Mouse (Mus musculus) liver, embryonic 14.5 days (tissue): ENCODE data around the gene Disp1. TPM values are rescaled to one million over a fixed set of nuclear protein-coding genes. Genes with fewer than 3 reads are reported as not detected.

Experiments
- ATAC-seq: fragments of 200-750 bp; cut with Nextera tagmentation; 2 replicates; pipeline ENCODE4 v1.8.0; 2017; ENCODE audit warnings: moderate number of reproducible peaks, mild to moderate bottlenecking, moderate library complexity; ENCODE audit not compliant: insufficient read depth
- DNase-seq, 3 experiments: peaks; one replicate each; pipeline ENCODE4 v3.0.0-alpha.2; 2012 to 2013; ENCODE audit warnings: low read depth in 3 of 3, low spot score in 3 of 3
- H3K27ac ChIP-seq: fragments of 300-500 bp; sonication (generic); 2 replicates; pipeline ENCODE4 v1.5.1; 2014; ENCODE audit warnings: moderate library complexity, mild to moderate bottlenecking, control low read depth, inconsistent platforms
- H3K27me3 ChIP-seq: fragments of 300-500 bp; sonication (generic); 2 replicates; pipeline ENCODE4 v1.6.1; 2014; ENCODE audit warnings: mild to moderate bottlenecking, low read length, moderate library complexity; ENCODE audit not compliant: control insufficient read depth, insufficient read depth
- H3K36me3 ChIP-seq: fragments of 300-500 bp; sonication (generic); replicated peaks from 2 replicates; pipeline ENCODE4 v1.6.1; 2014; ENCODE audit warnings: low read depth; ENCODE audit not compliant: control insufficient read depth, insufficient read depth
- H3K4me1 ChIP-seq, 2 experiments: fragments of 200-500 bp in 1 of 2; fragments of 300-500 bp in 1 of 2; sonication (generic) in 1 of 2; replicated peaks; 2 replicates each; pipeline ENCODE4 v1.6.1; 2012 to 2014; ENCODE audit warnings: antibody characterized with exemption in 1 of 2, inconsistent platforms in 1 of 2, low read length in 1 of 2; ENCODE audit not compliant: control insufficient read depth in 2 of 2, insufficient read depth in 2 of 2
- H3K4me2 ChIP-seq: fragments of 300-500 bp; sonication (generic); 2 replicates; pipeline ENCODE4 v1.6.1; 2014; ENCODE audit warnings: low read depth, mild to moderate bottlenecking, control low read depth, moderate library complexity
- H3K4me3 ChIP-seq, 2 experiments: fragments of 200-500 bp in 1 of 2; fragments of 300-500 bp in 1 of 2; sonication (generic) in 1 of 2; 2 replicates each; pipeline ENCODE4 v1.5.1; 2012 to 2014; ENCODE audit warnings: low read depth in 2 of 2, low read length in 2 of 2, mild to moderate bottlenecking in 2 of 2, control low read depth in 1 of 2, inconsistent platforms in 1 of 2, moderate library complexity in 1 of 2; ENCODE audit not compliant: insufficient read depth in 1 of 2
- H3K9ac ChIP-seq: fragments of 300-500 bp; sonication (generic); replicated peaks from 2 replicates; pipeline ENCODE4 v1.6.1; 2014; ENCODE audit warnings: mild to moderate bottlenecking, control low read depth, moderate library complexity
- H3K9me3 ChIP-seq: fragments of 300-500 bp; sonication (generic); 2 replicates; pipeline ENCODE4 v1.6.1; 2016; ENCODE audit warnings: low read length, mixed read lengths; ENCODE audit not compliant: control insufficient read depth
- CTCF ChIP-seq: IDR thresholded peaks from 2 replicates; pipeline ENCODE4 v1.5.1; 2016; ENCODE audit warnings: antibody characterized with exemption, low read depth, control low read depth
- EP300 ChIP-seq: IDR thresholded peaks from 2 replicates; pipeline ENCODE4 v1.6.1; 2016; ENCODE audit warnings: antibody characterized with exemption, low read depth
- WGBS: fragments of 180-500 bp; shearing (Covaris S2); extraction: QIAGEN DNeasy Blood & Tissue Kit; methylation state at CpG from one replicate; pipeline ENCODE4 v1.1.7; 2014; ENCODE audit not compliant: insufficient replicate concordance; 5-methylcytosine and 5-hydroxymethylcytosine counted together
- polyA plus RNA-seq, 2 experiments: library from polyadenylated mRNA; depleted of rRNA in 1 of 2; stranded (reverse) in 1 of 2; unstranded in 1 of 2; fragments of >200 nt; fragmentation: Nextera tagmentation in 1 of 2; extraction: Ambion mirVana in 1 of 2; gene quantifications; 2 replicates each; pipeline versions ENCODE4 v1.2.1 to v1.2.3; 2012 to 2014

The Disp1 gene
- polyA plus RNA-seq, 2 experiments = 2.0 to 2.4 TPM

DNA sequence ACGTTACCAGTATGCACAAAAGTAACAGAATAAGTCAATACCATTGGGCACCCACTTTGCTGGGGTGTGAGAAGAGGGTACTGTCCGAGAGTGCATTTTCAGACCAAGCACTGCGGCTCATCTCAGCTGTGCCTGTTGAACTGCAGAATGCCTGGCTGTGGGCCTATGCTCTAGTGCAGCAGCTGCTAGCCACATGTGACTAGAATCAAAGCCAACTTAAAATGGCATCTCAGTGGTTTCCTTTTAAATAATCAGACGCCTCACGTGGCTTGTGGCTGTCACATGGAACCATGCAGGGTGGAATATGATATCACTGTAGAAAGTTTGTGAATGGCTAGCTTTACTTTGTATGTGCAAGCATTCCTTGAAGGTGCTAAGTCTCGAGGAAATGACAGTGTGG lies 172.0 kb downstream of the Disp1 start:
- Histone ChIP-seq H3K9me3 (no peaks in the 10 kb centered on the region), H3K4me3 (no peak overlapping the region), H3K36me3 (no peaks in the 10 kb centered on the region), H3K4me1 (no peaks in the 10 kb centered on the region), H3K4me2 (no peak overlapping the region), H3K9ac (no peak overlapping the region), H3K27me3 (no peaks in the 10 kb centered on the region), H3K27ac (no peak overlapping the region)
- WGBS = 70% methylated on average over 6 of the region's 6 CpGs
- no peak for DNase-seq
- no peak for TF ChIP-seq CTCF
- TF ChIP-seq EP300 = no peak
- ATAC-seq = no peak

- Histone ChIP-seq H3K4me1 (no peaks in the 10 kb centered on the region), H3K27me3 (no peaks in the 10 kb centered on the region), H3K27ac (no peak overlapping the region), H3K4me2 (no peak overlapping the region), H3K36me3 (no peaks in the 10 kb centered on the region), H3K9ac (no peak overlapping the region), H3K4me3 (no peak overlapping the region), H3K9me3 (no peaks in the 10 kb centered on the region)
- TF ChIP-seq CTCF = no peak
- TF ChIP-seq EP300 = no peak
- ATAC-seq (no peak), DNase-seq (no peak)
- 58% methylated on average over 5 of the region's 5 CpGs for WGBS
Measured at GRCm38 (mm10) chr1:183047913-183048523, 173.3 kb downstream of the Disp1 start.

DNA sequence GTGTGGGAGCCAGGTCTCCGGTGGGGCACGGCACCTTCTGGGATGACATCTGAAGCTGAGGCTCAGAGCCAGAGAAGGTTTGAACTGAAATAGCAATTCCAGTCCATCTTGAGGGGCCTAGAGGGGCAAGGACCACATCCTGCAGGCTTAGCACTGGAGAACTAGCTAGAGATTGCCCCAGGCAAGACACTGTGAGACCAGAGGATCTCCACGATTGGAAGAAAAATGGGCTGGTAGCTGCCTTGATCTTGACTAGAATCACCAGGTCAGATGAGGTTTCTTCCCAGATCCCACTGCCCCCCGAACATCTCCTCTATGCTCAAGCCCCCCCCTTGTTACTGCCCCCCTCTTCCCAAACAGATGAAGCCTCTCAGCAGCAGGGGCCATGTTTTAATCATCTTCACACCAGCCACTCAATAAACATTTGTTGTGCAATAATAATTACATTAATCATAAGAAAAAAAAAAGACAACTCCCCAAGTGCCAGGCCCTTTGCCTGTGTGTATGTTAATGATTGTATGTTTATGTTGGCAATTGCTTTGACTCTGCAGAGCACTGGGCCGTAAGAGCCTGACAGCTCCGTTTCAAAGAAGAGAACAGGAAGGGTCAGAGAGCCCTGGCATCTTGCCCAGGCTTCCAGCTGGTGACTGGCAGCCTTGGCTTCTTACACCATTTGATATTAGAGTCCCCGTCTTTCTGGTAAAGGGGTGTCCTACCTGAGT lies 174.0 kb downstream of the Disp1 start:
- no peaks in the 10 kb centered on the region for H3K4me1 ChIP-seq
- no peaks in the 10 kb centered on the region for H3K36me3 ChIP-seq
- DNase-seq (no peak), ATAC-seq (no peak)
- H3K4me3 ChIP-seq = no peak overlapping the region
- no peak overlapping the region for H3K4me2 ChIP-seq
- no peak for TF ChIP-seq CTCF
- no peak for TF ChIP-seq EP300
- no peaks in the 10 kb centered on the region for H3K27me3 ChIP-seq
- no peaks in the 10 kb centered on the region for H3K9me3 ChIP-seq
- H3K27ac ChIP-seq = no peak overlapping the region
- no peak overlapping the region for H3K9ac ChIP-seq
- WGBS = 49% methylated on average over 7 of the region's 7 CpGs

- Histone ChIP-seq H3K9me3 (no peaks in the 10 kb centered on the region), H3K36me3 (no peaks in the 10 kb centered on the region), H3K4me3 (no peak overlapping the region), H3K27me3 (no peaks in the 10 kb centered on the region), H3K4me2 (no peak overlapping the region), H3K27ac (no peak overlapping the region), H3K9ac (no peak overlapping the region), H3K4me1 (no peaks in the 10 kb centered on the region)
- TF ChIP-seq CTCF = no peak
- TF ChIP-seq EP300 = no peak
- no peak for DNase-seq
- WGBS = 63% methylated on average over 12 of the region's 12 CpGs
- ATAC-seq = no peak
Measured at GRCm38 (mm10) chr1:183046081-183046480, 175.2 kb downstream of the Disp1 start.

GRCm38 (mm10) chr1:183043161-183043812 lies 178.0 kb downstream of the Disp1 start:
- no peak for DNase-seq

More at GRCm38 (mm10) chr1:183043161-183043812, 178.0 kb downstream of the Disp1 start:
- no peak for ATAC-seq
- Histone ChIP-seq H3K27me3 (no peaks in the 10 kb centered on the region), H3K4me2 (no peak overlapping the region), H3K27ac (no peak overlapping the region), H3K4me3 (no peak overlapping the region), H3K9me3 (no peaks in the 10 kb centered on the region), H3K9ac (no peak overlapping the region), H3K36me3 (no peaks in the 10 kb centered on the region), H3K4me1 (no peaks in the 10 kb centered on the region)
- whole genome bisulfite sequencing = 62% methylated on average over 13 of the region's 13 CpGs
- TF ChIP-seq CTCF = no peak
- TF ChIP-seq EP300 = no peak
